Mouse (Mus musculus) heart, postnatal 4 days (tissue): Measurements from ENCODE around the gene Gramd1b. TPM values are rescaled to one million over a fixed set of nuclear protein-coding genes. Genes with fewer than 3 reads are reported as not detected.

Source experiments
- DNase-seq: peaks from one replicate; pipeline ENCODE4 v3.0.0; 2021
- total RNA-seq, 2 experiments: library from RNA; stranded (reverse); gene quantifications; 2 replicates each; pipeline ENCODE4 v1.2.3; 2021

Gramd1b gene
- total RNA-seq = 10 to 100 TPM; 11.7 to 12.9 TPM

DNA sequence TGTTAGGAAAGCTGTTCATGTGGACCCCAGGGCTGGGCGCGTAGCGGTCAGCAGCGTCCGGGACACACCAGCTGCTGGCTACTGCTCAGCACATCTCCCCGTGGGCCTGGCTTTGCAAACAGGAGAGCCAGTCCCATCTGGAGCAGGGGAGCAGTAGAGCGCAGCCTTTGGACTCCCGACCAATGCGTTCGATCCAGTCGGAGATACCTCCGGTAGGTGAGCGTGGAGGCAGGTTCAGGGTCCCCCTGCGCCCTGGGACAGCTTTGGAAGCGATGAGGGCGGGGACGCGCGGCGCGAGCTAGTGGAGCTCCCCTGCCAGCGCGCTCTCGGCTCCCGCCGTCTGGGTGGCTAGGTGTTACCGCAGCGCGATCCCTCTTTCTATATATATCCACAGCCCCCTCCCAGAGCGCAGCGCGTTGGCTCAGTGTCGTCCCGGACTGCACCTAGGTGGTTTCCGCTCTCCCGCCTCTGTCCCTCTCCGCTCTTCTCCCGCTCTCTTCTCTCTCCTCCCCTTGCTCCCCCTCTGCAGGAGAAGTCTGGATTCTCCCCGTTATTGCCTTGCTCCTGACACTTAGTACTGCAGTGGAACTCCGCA lies at the start of gene Gramd1b:
Gene Gramd1b (minus strand): TSS at position 357 of the 595 bp plus-strand sequence.
- peak; percentile 53 for DNase-seq

GRCm38 (mm10) chr9:40578726-40579625 lies 47.8 kb upstream of the Gramd1b start:
- DNase-seq = no peak

- no peak for DNase-seq
Observed at GRCm38 (mm10) chr9:40577132-40577531, 45.9 kb upstream of the Gramd1b start.

DNA sequence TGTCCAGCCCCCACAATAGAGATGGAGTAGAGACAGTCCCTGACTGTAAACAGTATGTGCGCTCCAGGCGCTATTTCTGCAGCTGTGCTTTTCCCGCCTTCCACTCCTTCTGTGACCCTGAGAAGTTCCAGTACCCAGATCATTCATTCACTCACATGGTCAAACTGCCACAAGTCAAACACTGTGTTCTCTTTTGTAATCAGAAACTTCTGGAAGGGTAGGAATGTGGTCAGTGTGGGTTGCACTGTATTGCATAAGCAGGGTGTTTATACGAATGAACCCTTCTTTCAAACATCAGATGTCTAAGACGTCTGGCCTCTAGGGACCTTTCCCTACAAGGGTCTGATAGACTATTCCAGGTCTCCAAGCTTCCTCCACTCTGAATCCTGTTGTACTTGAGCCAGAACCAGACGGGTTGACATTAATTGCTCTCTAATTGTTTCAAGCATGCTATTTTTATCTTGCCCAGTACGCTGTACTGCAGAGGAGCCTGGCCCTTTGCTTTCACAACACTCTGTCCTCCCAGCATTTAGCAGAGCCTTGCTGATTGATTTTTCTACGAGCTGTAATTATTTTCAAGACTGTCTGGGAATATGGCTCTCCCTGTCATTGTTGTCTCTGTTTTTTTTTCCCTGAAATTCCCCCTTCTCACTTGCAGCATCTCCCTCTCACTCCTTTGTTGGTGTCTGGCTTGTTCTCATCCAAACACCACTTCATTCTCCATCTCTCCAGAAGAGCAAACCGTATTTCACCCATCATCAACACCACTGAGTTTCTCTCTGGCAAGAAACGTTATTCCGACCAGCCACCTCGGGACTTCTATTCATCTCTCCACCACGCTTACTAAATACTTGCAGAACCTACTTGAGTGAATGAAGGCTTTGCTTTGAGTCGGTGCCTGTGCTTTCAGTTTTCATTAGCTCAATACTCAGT lies 44.1 kb upstream of the Gramd1b start:
- DNase-seq = peak; percentile 11

GRCm38 (mm10) chr9:40571280-40571679 lies 40.1 kb upstream of the Gramd1b start:
- no peak for DNase-seq

- DNase-seq = peak; percentile 44
Observed at GRCm38 (mm10) chr9:40568070-40568469, 36.9 kb upstream of the Gramd1b start.

- DNase-seq = no peak
Observed at GRCm38 (mm10) chr9:40563750-40564149, 32.6 kb upstream of the Gramd1b start.

- no peak for DNase-seq
Observed at GRCm38 (mm10) chr9:40559646-40560045, 28.5 kb upstream of the Gramd1b start.

- no peak for DNase-seq
Observed at GRCm38 (mm10) chr9:40557796-40558195, 26.6 kb upstream of the Gramd1b start.

DNA sequence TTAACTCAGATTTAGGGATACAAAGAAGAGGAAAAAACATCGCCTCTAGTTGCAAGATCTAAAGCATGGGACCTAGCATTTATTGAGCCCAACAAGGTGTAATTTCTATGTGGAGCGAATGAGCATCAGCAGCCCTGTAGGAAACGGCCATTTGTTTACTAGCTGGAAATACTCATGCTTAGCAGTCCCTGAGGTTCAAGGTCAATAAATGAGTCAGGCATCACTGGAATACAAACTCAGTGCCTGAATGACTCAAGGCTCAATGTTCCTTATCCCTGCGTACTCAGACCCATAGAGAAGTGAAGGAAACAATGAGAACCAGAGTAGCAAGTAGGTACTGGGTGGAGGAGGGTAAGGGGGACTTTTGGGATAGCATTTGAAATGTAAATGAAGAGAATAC lies 25.2 kb upstream of the Gramd1b start:
- DNase-seq = no peak

DNA sequence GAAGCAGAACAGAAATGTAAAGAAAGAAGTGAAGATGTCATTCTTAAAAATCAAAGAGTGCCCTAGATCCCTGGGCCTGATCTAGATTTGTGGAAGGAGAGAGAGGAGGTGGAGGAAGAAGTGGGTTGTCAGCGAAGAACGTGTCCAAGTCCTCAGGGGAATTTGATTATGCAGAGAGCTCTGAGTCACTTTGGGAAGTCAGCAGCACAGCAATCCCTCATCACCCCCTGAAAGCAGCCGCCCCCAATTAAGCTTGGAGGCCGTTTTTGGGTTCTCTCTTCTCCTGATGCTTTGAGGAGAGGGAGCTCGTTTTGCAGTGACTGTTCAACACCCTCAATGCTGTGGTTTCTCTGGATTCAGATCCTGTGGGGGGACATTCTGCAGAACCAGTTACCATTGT lies 24.1 kb upstream of the Gramd1b start:
- no peak for DNase-seq

DNA sequence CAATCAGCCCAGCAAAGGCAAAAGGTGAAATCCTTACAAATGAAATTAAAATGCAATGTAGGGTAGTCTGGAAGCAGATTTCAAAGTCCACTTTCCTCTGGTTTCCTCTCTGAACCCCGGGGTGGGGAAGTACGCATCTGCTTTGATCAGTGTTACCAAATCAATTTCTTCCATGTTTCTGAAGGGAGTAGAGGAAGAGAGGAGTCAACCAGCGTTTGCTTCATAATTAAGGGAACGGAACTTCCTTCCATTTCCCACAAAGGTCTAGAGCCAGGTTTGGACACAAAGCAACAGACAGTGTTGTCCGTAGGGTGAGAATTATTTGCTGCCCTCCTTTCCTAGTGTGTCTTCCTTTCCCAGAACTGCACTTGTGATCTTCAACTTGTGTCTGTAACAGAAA lies 16.7 kb upstream of the Gramd1b start:
- DNase-seq = no peak

DNA sequence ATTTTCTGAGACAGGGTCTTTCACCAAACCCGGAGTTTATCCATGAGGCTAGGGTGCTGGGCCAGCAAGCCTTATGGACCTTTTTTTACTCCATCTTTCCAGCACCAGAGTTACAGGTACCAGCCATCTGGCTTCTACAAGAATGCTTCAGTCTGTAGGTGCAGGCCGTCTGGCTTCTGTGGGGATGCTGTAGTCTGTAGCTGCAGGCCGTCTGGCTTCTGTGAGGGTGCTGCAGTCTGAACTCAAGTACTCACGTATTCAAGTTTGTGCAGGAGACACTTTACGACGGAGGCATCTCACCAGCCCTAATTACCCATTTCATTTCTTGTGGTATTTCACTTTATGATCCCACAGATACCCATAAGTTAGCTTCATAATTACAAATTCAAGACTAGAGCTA lies 14.0 kb upstream of the Gramd1b start:
- DNase-seq = no peak

DNA sequence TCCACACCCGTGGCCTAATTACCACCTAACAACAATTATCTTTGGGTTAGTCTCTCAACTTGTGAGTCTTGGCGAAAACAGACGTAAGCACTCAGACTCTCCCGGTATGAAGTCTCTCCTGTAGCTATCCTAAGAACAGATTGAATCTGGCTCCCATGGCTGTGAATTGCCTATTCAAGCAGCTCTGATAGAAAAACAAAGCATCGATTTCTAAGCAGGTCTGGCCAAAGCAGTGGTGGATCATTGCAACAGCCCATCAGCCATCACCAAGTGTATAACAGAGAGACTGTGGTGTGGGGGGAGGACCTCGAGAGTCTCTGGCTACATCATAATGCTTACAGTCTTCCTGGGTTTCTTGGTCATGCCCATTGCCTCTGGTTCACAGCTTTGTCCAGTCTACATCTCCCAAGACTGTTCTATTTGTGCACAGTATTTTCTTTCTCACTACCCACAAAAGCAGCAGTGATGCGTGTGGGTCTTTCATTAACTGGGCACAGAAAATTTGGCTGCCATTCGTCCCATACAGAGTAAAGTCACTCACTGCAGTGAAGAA lies 8.5 kb upstream of the Gramd1b start:
- no peak for DNase-seq

DNA sequence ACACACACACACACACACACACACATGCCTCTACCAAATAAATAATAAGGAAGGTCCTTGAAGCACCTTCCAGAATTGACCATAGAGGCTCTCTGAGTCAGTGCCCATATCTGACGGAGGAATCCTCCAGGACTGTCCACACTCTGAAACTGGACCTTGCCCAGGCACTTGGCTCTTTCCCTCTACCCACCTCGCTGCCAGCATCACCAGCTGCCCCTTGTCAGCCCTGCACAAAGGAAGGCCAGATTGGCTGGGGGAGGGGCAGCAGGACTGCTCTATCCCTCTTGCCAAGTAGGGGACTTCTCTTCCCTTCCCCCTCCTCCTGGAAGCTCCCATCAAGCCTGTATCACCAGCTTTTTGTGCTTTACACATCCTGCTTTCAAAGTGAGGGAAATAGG lies 6.5 kb upstream of the Gramd1b start:
- DNase-seq = peak; percentile 81

DNA sequence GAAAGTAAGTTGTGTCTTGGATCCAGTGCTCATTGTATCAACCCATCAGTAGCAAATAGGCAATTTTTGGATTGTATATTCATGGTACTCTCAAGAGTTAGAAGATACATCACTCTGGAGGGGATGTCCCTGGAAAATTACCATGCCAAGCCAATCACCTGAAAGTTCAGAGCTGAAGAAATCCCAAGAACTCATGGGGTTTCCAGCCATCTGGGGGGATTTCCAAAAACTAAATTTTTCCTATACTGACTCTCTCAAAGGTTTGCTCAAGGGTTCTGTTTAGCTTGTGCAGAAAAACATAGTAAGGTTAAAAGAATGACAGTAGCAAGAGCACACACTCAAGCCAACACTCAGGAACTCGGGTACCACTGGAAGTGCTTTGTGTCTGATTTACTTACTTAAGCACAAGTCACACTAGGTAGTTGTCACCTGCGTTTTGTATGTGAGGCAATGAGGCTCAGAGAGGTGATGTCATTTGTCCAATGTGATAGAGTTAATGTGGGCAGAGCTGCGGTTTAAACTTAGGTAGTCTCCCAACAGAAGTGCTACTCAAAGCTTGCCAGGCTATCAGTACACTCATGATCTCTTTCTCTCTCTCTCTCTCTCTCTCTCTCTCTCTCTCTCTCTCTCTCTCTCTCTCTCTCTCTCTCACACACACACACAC lies 6.0 kb upstream of the Gramd1b start:
- no peak for DNase-seq

DNA sequence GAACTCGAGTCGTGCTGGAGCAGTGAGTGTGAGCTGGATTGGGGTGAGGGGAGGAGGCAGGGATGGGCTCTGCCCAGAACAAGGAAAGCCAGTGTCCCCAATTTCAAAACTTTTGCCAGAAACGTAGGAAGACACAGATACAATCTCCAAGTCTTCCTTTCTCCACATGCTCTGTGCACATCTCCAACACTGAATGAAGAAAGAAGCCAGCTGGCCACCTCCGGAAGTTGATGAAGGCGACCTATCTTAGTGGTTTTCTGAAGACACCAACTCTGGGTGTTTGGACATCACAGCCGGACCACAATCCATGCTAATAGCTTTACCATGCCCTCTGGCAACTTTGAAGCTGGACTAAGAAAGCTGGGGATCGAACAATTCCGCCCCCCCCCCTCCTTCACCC lies 647 bp downstream of the Gramd1b start:
- no peak for DNase-seq

DNA sequence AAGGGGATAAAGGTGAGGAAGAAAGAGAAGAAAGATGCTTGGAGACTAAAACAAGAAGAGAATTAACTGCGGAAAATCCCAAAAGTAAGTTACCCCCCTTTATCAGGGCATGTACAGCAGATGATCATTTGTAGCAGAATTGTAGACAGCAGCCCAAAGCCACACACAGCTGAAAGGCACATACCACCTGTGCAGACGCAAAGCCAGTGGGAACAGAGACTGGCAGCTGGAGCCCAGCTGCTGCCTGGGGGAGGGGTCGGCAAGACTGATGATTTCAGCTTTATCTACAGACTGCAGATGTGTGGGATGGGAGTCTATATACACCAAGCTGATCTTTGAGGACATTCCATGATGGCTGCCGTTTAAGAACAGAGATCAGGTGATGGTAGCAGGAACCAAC lies 2.5 kb downstream of the Gramd1b start:
- no peak for DNase-seq

DNA sequence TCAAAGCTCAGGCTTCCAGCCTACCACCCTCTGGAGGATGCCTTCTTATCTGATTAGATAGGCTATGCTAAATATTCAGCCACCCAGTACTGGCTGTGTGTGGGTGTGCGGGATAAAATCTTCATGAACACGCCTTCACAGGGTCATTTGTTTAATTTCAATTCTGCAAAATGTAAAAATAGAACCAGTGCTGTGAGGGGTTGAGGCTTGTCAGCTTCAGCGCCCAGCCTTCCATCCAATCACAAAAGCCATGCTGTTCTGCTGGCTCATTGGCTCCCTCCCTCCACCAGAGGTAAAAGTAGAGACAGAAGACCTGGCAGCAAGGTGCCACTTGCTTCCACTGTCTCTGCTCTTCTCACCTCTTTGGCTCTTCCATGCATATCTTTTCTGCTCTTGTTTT lies 4.3 kb downstream of the Gramd1b start:
- no peak for DNase-seq

- no peak for DNase-seq
Observed at GRCm38 (mm10) chr9:40522156-40522555, 9.0 kb downstream of the Gramd1b start.

DNA sequence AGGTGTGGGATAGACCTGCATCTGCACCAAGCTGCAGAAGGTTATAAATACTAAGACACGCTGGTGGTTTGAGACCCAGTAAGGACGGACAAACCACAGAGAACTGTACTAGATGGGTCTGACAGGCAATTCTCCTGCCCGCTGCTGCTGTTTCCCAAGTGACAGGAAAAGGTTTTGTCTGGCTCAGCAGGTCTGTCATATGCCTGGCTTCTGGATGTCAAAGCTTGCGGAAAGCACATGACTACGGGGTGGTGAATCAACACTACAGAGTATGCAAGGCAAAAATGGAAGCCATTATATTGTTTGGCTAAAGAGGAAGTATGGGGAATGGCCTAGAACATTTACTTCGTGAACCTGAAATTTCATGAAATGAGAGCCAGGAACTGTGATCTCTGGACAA lies 10.1 kb downstream of the Gramd1b start:
- no peak for DNase-seq

GRCm38 (mm10) chr9:40519294-40519693 lies 11.9 kb downstream of the Gramd1b start:
- no peak for DNase-seq
